Mouse (Mus musculus): ENCODE data around the gene Med11.
"Not testable (repeated sequence)": the region's sequence is repeated elsewhere in the genome, so short reads cannot be mapped to it uniquely, and the experiment has no call there.

Gene Med11

DNA sequence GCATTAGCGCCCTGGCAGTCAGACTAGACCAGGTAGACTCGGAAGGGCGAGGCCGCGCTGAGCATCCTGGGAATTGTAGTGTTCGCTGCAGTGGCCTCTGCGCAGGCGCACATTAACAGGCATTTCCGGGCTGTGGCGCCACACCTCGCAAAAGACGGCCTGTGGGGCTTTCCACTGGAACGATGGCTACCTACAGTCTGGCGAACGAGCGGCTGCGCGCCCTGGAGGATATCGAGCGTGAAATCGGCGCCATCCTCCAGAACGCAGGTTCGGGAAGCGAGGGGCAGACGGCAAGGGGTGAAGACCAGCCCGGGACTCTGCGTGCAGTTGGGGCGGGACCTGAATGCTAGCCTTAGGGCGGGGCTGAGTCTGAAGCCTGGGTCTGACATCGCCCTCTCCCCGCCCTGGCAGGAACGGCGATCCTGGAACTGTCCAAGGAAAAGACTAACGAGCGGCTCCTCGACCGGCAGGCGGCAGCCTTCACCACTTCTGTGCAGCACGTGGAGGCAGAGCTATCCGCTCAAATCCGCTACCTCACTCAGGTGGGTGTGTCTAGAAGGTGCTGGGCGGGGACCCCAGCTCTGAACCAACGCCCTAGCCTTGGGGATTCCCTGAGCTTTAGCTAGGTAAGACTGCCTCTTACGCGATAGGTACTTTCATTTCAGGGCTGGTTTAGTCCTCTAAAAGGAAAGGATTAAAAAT is at the start of gene Med11:
Gene Med11, plus strand, starts transcription at position 123 of the 702 bp plus-strand sequence.
- peak; percentile 97 for DNase-seq (ENCODE audit: low spot score)

- DNase-seq (ENCODE audit: low spot score): no peak
Measured at GRCm38 (mm10) chr11:70403598-70403997, 48.1 kb upstream of the Med11 start.

- peak; percentile 98 for DNase-seq (ENCODE audit: low spot score)
Measured at GRCm38 (mm10) chr11:70409594-70410296, 42.0 kb upstream of the Med11 start, which contains the start of gene Pelp1. Gene Pelp1 (minus strand): TSS chr11:70410031.

GRCm38 (mm10) chr11:70410297-70410643 is 41.4 kb upstream of the Med11 start:
- DNase-seq (ENCODE audit: low spot score): no peak

- no peak for DNase-seq (ENCODE audit: low spot score)
Measured at GRCm38 (mm10) chr11:70412591-70412990, 39.1 kb upstream of the Med11 start.

GRCm38 (mm10) chr11:70413961-70414360 is 37.8 kb upstream of the Med11 start:
- peak; percentile 91 for DNase-seq (ENCODE audit: low spot score)

DNA sequence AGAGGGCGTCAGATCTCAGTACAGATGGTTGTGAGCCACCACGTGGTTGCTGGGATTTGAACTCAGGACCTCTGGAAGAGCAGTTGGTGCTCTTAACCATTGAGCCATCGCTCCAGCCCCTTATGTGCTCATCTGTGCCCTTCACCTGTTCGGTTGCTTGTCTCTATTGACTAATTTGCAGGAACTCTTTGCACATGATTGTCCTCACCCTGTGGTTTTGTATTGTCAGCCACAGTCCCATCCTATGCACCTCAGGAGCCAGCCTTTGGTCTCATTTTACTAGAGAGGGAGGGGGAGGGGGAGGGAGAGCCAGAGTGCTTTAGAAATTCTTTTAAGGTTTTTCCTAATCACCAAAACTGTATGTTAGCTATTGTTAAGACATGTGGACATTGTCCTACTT is 33.5 kb upstream of the Med11 start:
- DNase-seq (ENCODE audit: low spot score): no peak

- DNase-seq (ENCODE audit: low spot score): no peak
Measured at GRCm38 (mm10) chr11:70419486-70419885, 32.2 kb upstream of the Med11 start.

DNA sequence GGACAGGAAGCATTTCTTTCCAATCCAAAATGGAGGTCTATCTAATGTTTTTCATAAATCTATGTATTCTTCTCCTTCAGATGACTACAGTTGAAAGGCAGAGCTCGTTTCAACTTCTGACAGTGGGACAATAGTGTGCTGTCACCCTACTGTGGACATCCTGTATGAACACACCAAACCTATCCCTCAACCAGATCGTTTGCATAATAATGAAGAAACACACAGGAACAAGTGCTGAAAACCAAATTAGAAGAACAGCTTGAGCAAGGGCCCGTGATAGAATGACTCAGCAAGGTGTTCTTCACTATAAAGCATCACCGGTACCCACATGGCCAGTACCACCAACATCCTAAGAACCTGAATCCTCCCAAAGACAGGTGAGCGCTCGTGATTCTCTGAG is 25.1 kb upstream of the Med11 start:
- DNase-seq (ENCODE audit: low spot score): not testable (repeated sequence)

- peak; percentile 11 for DNase-seq (ENCODE audit: low spot score)
Measured at GRCm38 (mm10) chr11:70431574-70431973, 20.1 kb upstream of the Med11 start.

DNA sequence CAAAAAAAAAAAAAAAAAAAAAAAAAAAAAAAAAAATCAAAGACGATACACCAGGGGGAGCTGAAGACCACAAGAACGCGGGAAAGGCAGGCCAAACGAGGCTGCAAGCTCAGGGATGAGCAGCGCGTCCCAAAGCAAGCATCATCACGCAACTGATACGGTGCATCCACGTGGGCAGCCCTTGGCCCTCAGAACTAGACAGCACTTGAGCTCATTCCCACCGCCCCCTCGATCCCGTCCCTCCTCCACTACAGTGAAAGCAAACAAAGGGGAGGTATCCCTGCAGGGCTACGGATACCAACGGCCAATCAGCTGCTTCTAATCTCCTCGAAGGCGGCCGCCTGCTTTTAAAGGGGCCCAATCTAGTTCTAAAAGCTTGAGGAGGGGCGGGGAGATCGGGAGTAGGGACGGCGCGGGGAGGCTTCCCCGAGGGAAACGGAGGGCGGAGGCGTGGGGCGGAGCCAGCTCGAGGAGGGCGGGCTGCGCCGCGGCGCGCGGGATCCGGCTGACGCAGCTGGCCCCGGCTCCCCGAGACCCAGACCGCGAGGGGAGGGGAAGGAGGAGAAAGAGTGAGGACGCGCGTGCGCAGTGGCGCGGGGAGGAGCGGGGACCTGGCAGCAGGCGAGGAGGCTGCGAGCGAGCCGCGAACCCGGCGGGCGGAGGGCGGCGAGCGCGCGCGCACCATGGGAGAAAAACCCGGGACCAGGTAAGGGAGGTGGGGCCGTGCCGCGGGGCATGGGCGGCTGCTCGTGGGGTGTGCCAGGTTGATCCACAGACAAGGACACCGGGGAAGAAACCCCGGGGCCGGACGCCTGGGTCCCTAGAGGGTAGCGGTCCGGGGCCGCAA is 19.4 kb upstream of the Med11 start, which contains the start of gene Arrb2:
Gene Arrb2, plus strand, starts transcription at position 588 of the 847 bp plus-strand sequence.
- DNase-seq (ENCODE audit: low spot score): peak; percentile 99

DNA sequence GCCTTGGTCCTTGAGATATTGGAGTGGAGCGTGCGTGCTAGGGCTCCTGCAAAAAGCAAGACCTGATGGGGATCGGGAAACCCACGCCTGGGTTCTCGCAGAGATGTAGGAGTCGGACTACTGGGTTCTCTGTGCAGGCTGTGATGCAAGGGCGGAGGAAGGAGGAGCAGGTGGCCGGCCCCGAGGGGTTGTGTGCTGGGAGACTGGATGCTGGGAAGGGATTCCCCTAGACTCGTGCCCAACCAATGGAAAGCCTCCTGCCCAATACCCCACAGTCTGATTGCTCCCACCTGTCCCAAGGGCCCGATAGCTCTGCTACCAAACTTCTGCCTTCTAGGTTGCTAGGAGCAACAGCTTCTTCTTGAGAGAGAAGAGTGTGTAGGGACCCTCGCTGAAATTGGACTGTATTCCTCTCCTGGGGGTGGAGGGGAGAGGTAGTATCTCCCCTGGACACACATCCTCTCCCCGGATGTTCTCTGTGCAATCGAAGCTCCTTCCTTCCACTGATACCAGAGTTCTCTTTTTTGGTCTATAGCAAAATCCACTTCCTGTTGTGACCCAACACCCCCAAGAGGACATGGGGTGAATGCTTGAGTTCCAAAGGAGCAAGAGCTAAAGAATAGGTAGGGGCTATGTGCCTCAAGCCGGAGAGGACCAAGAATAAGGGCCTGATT is 18.7 kb upstream of the Med11 start:
- DNase-seq (ENCODE audit: low spot score): peak; percentile 60

DNA sequence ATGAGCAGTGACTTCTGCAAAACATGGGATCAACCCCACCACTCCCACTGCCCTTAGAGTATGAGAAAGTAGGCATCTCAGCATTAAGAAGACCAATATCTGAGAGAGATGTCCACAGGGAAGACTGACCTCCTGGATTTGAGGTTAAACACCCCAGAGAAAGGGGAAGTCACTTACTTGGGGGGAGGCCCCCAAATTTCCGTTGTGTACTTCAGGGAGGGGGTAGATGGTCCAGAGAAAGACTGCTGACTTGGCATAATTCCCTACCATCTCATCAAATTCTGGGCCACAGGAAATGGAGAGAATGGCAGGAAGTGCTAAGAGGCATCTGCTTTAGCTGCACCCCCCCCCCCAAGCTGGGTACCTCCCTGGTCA is 18.2 kb upstream of the Med11 start:
- DNase-seq (ENCODE audit: low spot score): no peak

DNA sequence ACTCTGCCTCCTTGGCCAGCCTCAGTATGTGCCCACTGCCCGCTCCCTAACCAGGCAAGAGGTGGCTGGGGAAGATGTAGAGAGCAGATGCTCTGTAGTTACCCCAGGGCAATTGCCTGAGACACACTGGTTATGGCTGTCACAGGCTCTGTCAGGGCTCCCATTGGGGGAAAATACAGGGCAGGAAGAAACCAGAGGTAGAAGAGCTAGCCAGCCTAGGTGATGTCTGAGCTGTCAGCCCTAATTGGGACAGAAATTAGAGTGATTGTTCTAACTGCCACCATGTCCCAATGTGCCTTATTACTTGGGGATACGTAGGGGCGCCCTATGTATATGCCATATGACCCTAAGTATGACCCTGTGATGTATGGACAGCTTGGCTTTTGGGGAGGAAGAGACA is 17.8 kb upstream of the Med11 start:
- DNase-seq (ENCODE audit: low spot score): no peak

DNA sequence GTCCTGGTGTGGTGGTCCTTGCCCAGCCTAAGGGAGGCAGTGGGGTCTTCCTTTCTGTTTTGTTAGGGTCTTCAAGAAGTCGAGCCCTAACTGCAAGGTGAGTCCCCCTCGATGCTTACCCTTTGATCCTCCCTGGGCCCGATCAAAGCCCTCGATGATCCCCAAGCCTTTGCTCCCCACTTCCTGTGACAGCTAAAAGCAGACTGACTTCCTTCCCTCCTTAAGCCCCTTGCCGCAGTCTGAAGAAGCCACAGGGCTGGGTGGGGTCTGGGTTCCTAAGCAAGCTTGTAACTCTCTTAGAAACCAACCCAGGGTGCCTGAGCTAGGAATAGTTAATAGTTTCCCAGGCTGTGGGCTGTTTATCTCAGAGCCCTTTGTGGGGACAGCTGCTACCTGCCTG is 16.2 kb upstream of the Med11 start:
- DNase-seq (ENCODE audit: low spot score): no peak

- no peak for DNase-seq (ENCODE audit: low spot score)
Measured at GRCm38 (mm10) chr11:70437426-70437825, 14.3 kb upstream of the Med11 start.

DNA sequence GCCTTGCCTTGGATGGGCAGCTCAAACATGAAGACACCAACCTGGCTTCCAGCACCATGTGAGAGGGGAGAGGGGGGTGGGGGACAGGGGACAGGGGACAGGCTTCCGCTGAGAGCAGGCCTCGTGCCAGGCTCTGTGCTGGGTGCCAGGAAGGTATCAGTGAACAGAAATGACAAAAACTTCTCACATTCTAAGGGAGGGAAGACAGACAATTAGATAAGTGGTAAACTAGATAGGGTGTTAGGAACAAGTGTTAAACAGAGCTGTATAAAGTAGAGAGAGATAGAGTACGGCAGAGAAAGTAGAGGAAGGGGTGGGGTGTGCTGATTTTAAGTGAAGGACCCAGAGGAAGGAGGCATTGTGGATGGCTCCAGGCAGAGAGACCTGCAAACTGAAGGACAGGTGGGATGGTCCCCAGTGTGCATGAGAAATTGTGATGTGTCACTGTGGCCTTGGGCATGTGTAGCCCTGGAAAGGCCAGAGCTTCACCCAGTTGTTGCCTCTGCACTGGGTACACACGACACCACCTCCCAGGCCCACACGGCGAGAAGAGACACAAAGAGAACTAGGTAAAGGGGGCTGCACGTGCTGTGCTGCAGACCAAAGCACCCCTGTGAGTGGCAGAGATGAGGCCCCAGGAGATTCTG is 12.9 kb upstream of the Med11 start:
- DNase-seq (ENCODE audit: low spot score): no peak

DNA sequence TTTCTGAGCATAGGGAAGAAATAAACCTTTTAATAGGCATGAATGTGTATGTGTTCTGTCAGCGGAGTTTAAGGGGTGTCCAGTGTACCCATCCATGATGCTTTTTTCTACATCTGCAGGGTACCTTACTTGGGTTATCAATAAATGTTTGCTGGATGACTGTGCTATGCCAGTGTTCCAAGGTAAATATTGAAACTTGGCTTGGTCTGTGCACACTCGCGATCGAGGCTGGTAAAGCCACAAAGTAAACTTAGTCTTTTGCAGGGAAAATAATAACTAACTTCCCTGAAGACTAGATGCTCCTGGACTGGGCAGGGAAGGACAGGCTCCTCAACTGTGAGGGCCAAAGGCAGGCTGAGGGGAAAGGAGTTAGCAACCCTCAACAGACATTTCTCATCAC is 11.1 kb upstream of the Med11 start:
- no peak for DNase-seq (ENCODE audit: low spot score)

- no peak for DNase-seq (ENCODE audit: low spot score)
Measured at GRCm38 (mm10) chr11:70441882-70442281, 9.8 kb upstream of the Med11 start.

DNA sequence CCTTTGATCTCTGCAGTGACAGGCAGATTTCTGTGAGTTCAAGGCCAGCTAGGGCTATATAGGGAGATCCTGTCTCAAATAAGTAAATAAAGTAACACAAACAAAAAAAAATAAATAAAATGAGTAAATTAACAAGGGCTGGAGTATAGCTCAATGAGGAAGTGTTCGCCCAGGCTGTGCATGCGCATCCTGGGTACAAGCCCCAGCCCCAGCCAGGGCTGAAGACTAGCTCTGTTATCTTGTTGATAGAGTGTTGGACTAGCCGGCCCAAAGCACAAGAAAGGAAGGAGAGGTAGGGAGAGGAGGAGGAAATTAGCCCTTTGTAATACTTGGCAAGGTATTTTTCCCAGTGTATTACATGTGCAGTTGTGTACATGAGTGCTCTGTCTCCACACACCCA is 7.8 kb upstream of the Med11 start:
- no peak for DNase-seq (ENCODE audit: low spot score)

- DNase-seq (ENCODE audit: low spot score): no peak
Measured at GRCm38 (mm10) chr11:70444667-70445066, 7.1 kb upstream of the Med11 start.

- DNase-seq (ENCODE audit: low spot score): no peak
Measured at GRCm38 (mm10) chr11:70446756-70447155, 5.0 kb upstream of the Med11 start.

Measured in embryo, embryonic 10.5 days (tissue).